Mouse (Mus musculus): ENCODE results near the gene Dhx9. TPM values are rescaled to one million over a fixed set of nuclear protein-coding genes. Genes with fewer than 3 reads are reported as not detected.
A peak's percentile ranks its signal among the peaks of the same experiment; 100 is the strongest.
"Not testable (repeated sequence)": the region's sequence is repeated elsewhere in the genome, so short reads cannot be mapped to it uniquely, and the experiment has no call there.

Gene Dhx9
- polyA plus RNA-seq, 1 experiment from 2014 or later: 21.2 TPM

DNA sequence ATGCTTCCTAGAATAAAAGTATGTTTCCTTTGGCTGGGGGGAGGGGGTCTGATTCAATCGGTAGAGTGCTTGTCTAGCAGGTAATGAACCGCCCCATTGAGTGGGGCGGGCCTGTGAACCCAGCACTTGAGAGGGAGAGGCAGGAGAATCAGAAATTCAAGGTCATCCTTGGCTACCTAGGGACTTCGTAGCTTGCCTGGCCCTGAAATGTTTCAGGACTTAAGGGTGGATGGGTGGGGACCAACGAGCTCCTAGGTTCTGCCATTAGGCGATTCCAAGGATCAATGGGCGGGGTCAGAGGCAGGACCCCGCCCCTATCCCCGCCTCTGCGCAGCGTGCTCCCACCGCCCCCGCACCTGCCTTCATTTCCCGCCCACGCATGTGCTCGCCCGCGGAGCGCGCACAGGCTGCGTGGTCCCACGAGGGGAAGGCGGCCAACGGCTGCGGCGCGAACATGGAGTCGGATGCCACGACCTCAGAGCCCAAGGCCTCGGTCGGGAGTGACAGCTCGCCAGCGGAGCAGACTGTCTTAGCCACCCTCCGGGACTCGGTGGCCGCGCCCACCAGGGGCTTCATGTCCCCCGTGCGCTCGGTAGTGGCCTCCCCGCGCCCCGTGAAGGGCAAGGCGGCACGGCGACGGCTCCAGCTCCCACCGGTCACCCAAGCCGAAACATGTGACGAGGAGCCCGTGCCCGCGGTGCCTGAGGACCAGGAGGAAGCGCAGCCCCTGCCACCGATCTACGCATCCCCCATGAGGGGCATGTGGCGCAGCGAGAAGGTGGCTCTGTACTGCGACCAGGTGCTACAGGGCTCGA, 62.5 kb downstream of the Dhx9 start, which contains the start of gene Shcbp1l:
Gene Shcbp1l, plus strand, starts transcription at position 393 of the 815 bp plus-strand sequence.
- peaks cover 11% of the 10 kb centered on the region for H3K27me3 ChIP-seq (ENCODE audit: control insufficient read depth, insufficient read depth, low read length)
- peak within 1 kb of the TSS; percentile 61 for H3K9ac ChIP-seq (ENCODE audit: low read depth, low read length)
- H3K36me3 ChIP-seq (ENCODE audit: control insufficient read depth, insufficient read depth, low read length): no peaks in the 10 kb centered on the region
- H3K4me1 ChIP-seq (ENCODE audit: control insufficient read depth, insufficient read depth, low read length): peaks cover 2% of the 10 kb centered on the region; the same call in 1 of the 2 replicates
- H3K27ac ChIP-seq (ENCODE audit: low read depth, low read length): no peak within 1 kb of the TSS
- 2% methylated on average over 59 of the region's 60 CpGs for WGBS (ENCODE audit: insufficient replicate concordance)
- no peaks in the 10 kb centered on the region for H3K9me3 ChIP-seq (replicated peaks; ENCODE audit: control insufficient read depth, low read length)
- peak within 1 kb of the TSS; percentile 98 for H3K4me2 ChIP-seq
- peak; percentile 83 for ATAC-seq (replicated peaks; ENCODE audit: insufficient number of reproducible peaks, low FRiP score, low TSS enrichment)
- peak within 1 kb of the TSS; percentile 59 for H3K4me3 ChIP-seq (ENCODE audit: low read depth, low read length)

DNA sequence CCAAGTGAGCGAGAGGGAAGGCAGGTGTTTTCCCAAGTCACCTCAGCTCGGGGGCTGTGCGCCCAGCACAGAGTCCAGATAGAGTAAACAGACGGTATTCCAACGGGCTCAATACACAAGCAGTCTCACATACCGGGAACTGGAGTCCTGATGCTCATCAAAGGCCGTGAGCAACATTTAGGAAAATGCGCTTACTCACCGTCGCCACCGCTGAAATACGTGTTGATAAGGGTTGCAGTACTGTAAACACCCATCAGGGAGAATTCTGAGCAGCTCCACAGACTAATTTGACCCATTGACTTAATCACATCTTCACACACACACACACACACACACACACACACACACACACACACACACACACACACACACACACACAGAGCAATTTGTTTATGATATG, 63.2 kb downstream of the Dhx9 start:
- H3K27me3 ChIP-seq (ENCODE audit: control insufficient read depth, insufficient read depth, low read length): peaks cover 11% of the 10 kb centered on the region
- H3K4me3 ChIP-seq (ENCODE audit: low read depth, low read length): peak overlapping the region; percentile 59
- peak overlapping the region; percentile 61; the same call in 1 of the 2 replicates for H3K9ac ChIP-seq (ENCODE audit: low read depth, low read length)
- no peak overlapping the region for H3K27ac ChIP-seq (ENCODE audit: low read depth, low read length)
- H3K36me3 ChIP-seq (ENCODE audit: control insufficient read depth, insufficient read depth, low read length): no peaks in the 10 kb centered on the region
- 22% methylated on average over 12 of the region's 12 CpGs for WGBS (ENCODE audit: insufficient replicate concordance)
- no peaks in the 10 kb centered on the region for H3K9me3 ChIP-seq (replicated peaks; ENCODE audit: control insufficient read depth, low read length)
- ATAC-seq (replicated peaks; ENCODE audit: insufficient number of reproducible peaks, low FRiP score, low TSS enrichment): 0 out of 2 replicates have a peak, but pooled peaks have one; percentile 58
- peaks cover 2% of the 10 kb centered on the region; the same call in 1 of the 2 replicates for H3K4me1 ChIP-seq (ENCODE audit: control insufficient read depth, insufficient read depth, low read length)
- peak overlapping the region; percentile 98 for H3K4me2 ChIP-seq

- not testable (repeated sequence) for H3K27me3 ChIP-seq (ENCODE audit: control insufficient read depth, insufficient read depth, low read length); H3K4me3 ChIP-seq (ENCODE audit: low read depth, low read length); H3K4me1 ChIP-seq (ENCODE audit: control insufficient read depth, insufficient read depth, low read length); ATAC-seq (replicated peaks; ENCODE audit: insufficient number of reproducible peaks, low FRiP score, low TSS enrichment); H3K36me3 ChIP-seq (ENCODE audit: control insufficient read depth, insufficient read depth, low read length); H3K4me2 ChIP-seq; H3K27ac ChIP-seq (ENCODE audit: low read depth, low read length); H3K9ac ChIP-seq (ENCODE audit: low read depth, low read length); H3K9me3 ChIP-seq (replicated peaks; ENCODE audit: control insufficient read depth, low read length)
- 87% methylated on average over 4 of the region's 4 CpGs for WGBS (ENCODE audit: insufficient replicate concordance)
These were observed 69.7 kb downstream of the Dhx9 start for GRCm38 (mm10) chr1:153417805-153418204.

GRCm38 (mm10) chr1:153416271-153416832, 71.1 kb downstream of the Dhx9 start:
- H3K27ac ChIP-seq (ENCODE audit: low read depth, low read length); ATAC-seq (replicated peaks; ENCODE audit: insufficient number of reproducible peaks, low FRiP score, low TSS enrichment); H3K4me3 ChIP-seq (ENCODE audit: low read depth, low read length); H3K27me3 ChIP-seq (ENCODE audit: control insufficient read depth, insufficient read depth, low read length); H3K4me2 ChIP-seq; H3K4me1 ChIP-seq (ENCODE audit: control insufficient read depth, insufficient read depth, low read length); H3K9ac ChIP-seq (ENCODE audit: low read depth, low read length); H3K9me3 ChIP-seq (replicated peaks; ENCODE audit: control insufficient read depth, low read length); H3K36me3 ChIP-seq (ENCODE audit: control insufficient read depth, insufficient read depth, low read length): not testable (repeated sequence)
- WGBS (ENCODE audit: insufficient replicate concordance): 78% methylated on average over 3 of the region's 3 CpGs

DNA sequence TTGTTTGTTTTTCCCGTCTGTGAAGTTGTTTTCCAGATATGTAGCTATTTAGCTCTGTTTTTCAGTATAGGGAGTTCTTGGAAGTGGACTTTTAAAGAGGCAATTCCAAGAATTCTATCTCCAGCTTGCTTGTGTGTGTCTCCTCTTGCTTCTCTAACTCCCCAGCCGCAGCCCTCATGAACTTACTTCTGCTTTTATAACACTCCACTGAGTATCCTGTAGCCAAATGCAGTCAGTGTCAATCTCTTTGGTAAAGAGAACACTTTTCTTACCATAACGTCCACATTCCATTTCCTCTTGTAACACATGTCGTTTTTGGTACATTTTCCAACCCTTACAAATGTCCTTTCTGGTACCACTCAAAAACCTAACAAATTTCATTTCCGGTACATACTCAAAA, 71.7 kb downstream of the Dhx9 start:
- H3K4me1 ChIP-seq (ENCODE audit: control insufficient read depth, insufficient read depth, low read length); H3K9ac ChIP-seq (ENCODE audit: low read depth, low read length); H3K27me3 ChIP-seq (ENCODE audit: control insufficient read depth, insufficient read depth, low read length); H3K9me3 ChIP-seq (replicated peaks; ENCODE audit: control insufficient read depth, low read length); H3K4me2 ChIP-seq; H3K36me3 ChIP-seq (ENCODE audit: control insufficient read depth, insufficient read depth, low read length); H3K4me3 ChIP-seq (ENCODE audit: low read depth, low read length); H3K27ac ChIP-seq (ENCODE audit: low read depth, low read length); ATAC-seq (replicated peaks; ENCODE audit: insufficient number of reproducible peaks, low FRiP score, low TSS enrichment): not testable (repeated sequence)
- 74% methylated on average over 2 of the region's 5 CpGs for WGBS (ENCODE audit: insufficient replicate concordance)

- Histone ChIP-seq H3K4me2 (no peak overlapping the region), H3K4me3 (ENCODE audit: low read depth, low read length) (no peak overlapping the region), H3K27ac (ENCODE audit: low read depth, low read length) (no peak overlapping the region), H3K36me3 (ENCODE audit: control insufficient read depth, insufficient read depth, low read length) (no peaks in the 10 kb centered on the region), H3K9me3 (replicated peaks; ENCODE audit: control insufficient read depth, low read length) (no peaks in the 10 kb centered on the region), H3K27me3 (ENCODE audit: control insufficient read depth, insufficient read depth, low read length) (no peaks in the 10 kb centered on the region), H3K9ac (ENCODE audit: low read depth, low read length) (no peak overlapping the region), H3K4me1 (ENCODE audit: control insufficient read depth, insufficient read depth, low read length) (no peaks in the 10 kb centered on the region)
- ATAC-seq (replicated peaks; ENCODE audit: insufficient number of reproducible peaks, low FRiP score, low TSS enrichment): no peak
- WGBS (ENCODE audit: insufficient replicate concordance): 88% methylated on average over 4 of the region's 4 CpGs
These were observed 72.5 kb downstream of the Dhx9 start for GRCm38 (mm10) chr1:153414962-153415361.

DNA sequence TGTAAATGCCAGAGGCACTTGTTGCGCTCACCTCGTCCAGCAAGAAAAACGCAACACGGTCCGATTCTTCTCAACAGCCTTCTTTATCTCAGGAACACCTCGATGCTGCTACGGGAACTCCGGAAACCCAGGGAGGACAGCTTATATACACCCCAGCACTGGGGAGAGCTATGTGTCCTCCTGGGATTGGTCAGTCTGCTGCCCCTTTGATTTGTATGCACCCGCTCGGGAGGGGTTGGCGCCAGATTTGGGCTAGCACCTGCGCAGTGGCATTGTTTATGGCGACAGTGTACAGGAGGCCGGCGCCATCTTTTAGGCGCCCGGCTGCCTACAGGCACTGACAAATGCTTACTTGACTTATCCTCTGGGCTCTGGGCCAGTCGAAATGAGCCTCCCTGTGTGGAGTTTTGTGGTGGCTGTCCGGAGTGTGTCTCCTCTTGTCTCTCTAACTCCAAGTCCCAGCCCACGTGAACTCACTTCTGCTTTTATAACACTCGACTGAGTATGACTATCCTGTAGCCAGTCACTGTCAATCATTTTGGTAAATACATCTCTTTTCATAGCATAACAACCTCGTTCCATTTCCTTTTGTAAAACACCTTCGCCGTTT, 73.2 kb downstream of the Dhx9 start:
- H3K4me2 ChIP-seq; H3K4me3 ChIP-seq (ENCODE audit: low read depth, low read length); H3K27ac ChIP-seq (ENCODE audit: low read depth, low read length); H3K4me1 ChIP-seq (ENCODE audit: control insufficient read depth, insufficient read depth, low read length); ATAC-seq (replicated peaks; ENCODE audit: insufficient number of reproducible peaks, low FRiP score, low TSS enrichment); H3K27me3 ChIP-seq (ENCODE audit: control insufficient read depth, insufficient read depth, low read length); H3K36me3 ChIP-seq (ENCODE audit: control insufficient read depth, insufficient read depth, low read length); H3K9ac ChIP-seq (ENCODE audit: low read depth, low read length); H3K9me3 ChIP-seq (replicated peaks; ENCODE audit: control insufficient read depth, low read length): not testable (repeated sequence)
- WGBS (ENCODE audit: insufficient replicate concordance): 81% methylated on average over 24 of the region's 24 CpGs

DNA sequence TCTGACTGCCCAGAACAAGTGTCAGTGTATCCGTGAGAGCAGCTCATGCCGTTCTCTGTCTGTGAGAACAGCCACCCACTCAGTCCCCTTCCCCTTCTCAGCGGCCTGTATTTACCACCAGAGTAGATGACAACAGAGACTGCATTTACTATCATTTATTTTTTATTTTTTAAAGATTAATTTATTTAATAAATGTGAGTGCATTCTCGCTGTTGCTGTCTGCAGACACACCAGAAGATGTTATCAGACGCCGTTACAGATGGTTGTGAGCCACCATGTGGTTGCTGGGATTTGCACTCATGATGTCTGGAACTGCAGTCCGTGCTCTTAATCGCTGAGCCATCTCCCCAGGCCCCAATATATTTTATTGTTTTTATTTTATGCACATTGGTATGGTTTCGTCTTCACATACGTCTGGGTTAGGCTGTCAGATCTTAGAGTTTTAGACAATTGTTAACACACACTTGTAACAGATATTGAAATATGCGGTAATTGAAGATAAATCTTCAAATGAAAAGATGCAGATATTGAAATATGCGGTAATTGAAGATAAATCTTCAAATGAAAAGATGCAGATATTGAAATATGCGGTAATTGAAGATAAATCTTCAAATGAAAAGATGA, 74.0 kb downstream of the Dhx9 start:
- H3K27me3 ChIP-seq (ENCODE audit: control insufficient read depth, insufficient read depth, low read length); H3K36me3 ChIP-seq (ENCODE audit: control insufficient read depth, insufficient read depth, low read length); ATAC-seq (replicated peaks; ENCODE audit: insufficient number of reproducible peaks, low FRiP score, low TSS enrichment); H3K4me3 ChIP-seq (ENCODE audit: low read depth, low read length); H3K27ac ChIP-seq (ENCODE audit: low read depth, low read length); H3K9ac ChIP-seq (ENCODE audit: low read depth, low read length); H3K4me2 ChIP-seq; H3K9me3 ChIP-seq (replicated peaks; ENCODE audit: control insufficient read depth, low read length); H3K4me1 ChIP-seq (ENCODE audit: control insufficient read depth, insufficient read depth, low read length): not testable (repeated sequence)
- WGBS (ENCODE audit: insufficient replicate concordance): 86% methylated on average over 13 of the region's 13 CpGs
